Mouse (Mus musculus): ENCODE data around the gene Rspry1. TPM values are rescaled to one million over a fixed set of nuclear protein-coding genes. Genes with fewer than 3 reads are reported as not detected.

Gene Rspry1
- total RNA-seq, 1 experiment, result 22.4 TPM

DNA sequence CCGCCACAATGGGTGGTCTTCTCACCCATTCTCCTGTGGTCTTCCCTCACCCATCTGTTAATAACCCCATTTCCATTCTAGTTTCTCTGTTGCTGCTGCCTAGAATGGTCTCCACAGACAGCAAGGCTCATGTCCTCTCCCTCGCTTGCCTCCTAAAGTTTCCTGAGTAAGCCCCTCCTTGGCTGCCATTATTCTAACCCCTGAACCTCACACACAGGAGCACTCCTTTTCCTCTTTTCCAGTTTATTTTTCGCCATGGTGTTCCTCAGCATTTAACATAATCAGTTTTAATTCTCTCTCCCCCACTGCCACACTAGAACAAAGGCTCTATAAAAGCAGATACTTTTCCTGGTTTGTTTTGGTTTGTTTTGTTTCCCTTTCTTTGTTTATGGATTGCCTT is 51.2 kb downstream of the Rspry1 start:
- no peaks in the 10 kb centered on the region for H3K36me3 ChIP-seq (ENCODE audit: control insufficient read depth, insufficient read depth, low read length, poor library complexity, severe bottlenecking)
- no peak for DNase-seq (ENCODE audit: low read depth, low spot score)
- no peak overlapping the region for H3K4me3 ChIP-seq (ENCODE audit: insufficient read depth in 1 of 2, low read depth in 1 of 2, low read length in 2 of 2, poor library complexity in 1 of 2, severe bottlenecking in 1 of 2)
- H3K9me3 ChIP-seq (ENCODE audit: control insufficient read depth, insufficient read depth, low read depth, low read length), result no peaks in the 10 kb centered on the region
- no peaks in the 10 kb centered on the region for H3K4me1 ChIP-seq (ENCODE audit: control insufficient read depth in 2 of 2, insufficient read depth in 2 of 2, low read length in 2 of 2, poor library complexity in 1 of 2)
- H3K9ac ChIP-seq (ENCODE audit: insufficient read depth, low read depth, low read length, poor library complexity, severe bottlenecking), result no peak overlapping the region
- no peak overlapping the region for H3K27ac ChIP-seq (ENCODE audit: insufficient read depth, low read depth, low read length, poor library complexity, severe bottlenecking)
- in situ Hi-C loops (cut with MboI; ENCODE audit: low sequenced_read_pairs in 2 of 2, unreplicated experiment in 2 of 2), result no loop called here
- no peak for TF ChIP-seq ZC3H11A (IDR thresholded peaks at IDR 0.05; ENCODE audit: borderline replicate concordance, low read depth, low read length)
- no peak for TF ChIP-seq CHD2 (IDR thresholded peaks at IDR 0.05; ENCODE audit: low read depth, low read length)
- no peak for TF ChIP-seq MAFK (IDR thresholded peaks at IDR 0.05; ENCODE audit: insufficient read depth, low read depth, low read length)
- no peak for TF ChIP-seq ZNF384 (IDR thresholded peaks at IDR 0.05; ENCODE audit: low read depth, low read length)
- no peak for TF ChIP-seq HCFC1 (IDR thresholded peaks at IDR 0.05; ENCODE audit: borderline replicate concordance, insufficient read depth, low read length)

DNA sequence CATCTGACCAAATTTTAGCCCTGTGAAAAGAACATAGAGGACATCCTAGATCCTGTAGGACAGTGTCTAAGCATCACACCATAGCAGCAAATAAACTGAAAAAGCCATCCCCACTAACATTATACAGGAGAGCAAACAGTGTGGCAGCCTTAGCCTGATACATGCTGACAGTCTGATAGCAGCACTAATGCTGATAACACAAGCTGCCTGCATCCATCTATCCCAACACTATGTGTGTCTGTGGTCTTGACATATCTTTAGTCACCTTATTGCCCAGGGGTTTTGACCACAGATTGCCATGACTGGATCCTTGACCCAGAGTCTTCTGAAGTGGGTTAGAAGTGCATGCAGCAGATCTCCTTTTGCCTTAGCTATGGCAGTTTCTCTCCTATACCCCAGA is 53.3 kb downstream of the Rspry1 start:
- Histone ChIP-seq H3K4me1 (ENCODE audit: control insufficient read depth in 2 of 2, insufficient read depth in 2 of 2, low read length in 2 of 2, poor library complexity in 1 of 2) (no peaks in the 10 kb centered on the region), H3K36me3 (ENCODE audit: control insufficient read depth, insufficient read depth, low read length, poor library complexity, severe bottlenecking) (no peaks in the 10 kb centered on the region), H3K27ac (ENCODE audit: insufficient read depth, low read depth, low read length, poor library complexity, severe bottlenecking) (no peak overlapping the region), H3K9ac (ENCODE audit: insufficient read depth, low read depth, low read length, poor library complexity, severe bottlenecking) (no peak overlapping the region), H3K9me3 (ENCODE audit: control insufficient read depth, insufficient read depth, low read depth, low read length) (no peaks in the 10 kb centered on the region), H3K4me3 (ENCODE audit: insufficient read depth in 1 of 2, low read depth in 1 of 2, low read length in 2 of 2, poor library complexity in 1 of 2, severe bottlenecking in 1 of 2) (no peak overlapping the region)
- TF ChIP-seq ZNF384 (IDR thresholded peaks at IDR 0.05; ENCODE audit: low read depth, low read length), result no peak
- TF ChIP-seq CHD2 (IDR thresholded peaks at IDR 0.05; ENCODE audit: low read depth, low read length), result no peak
- no peak for TF ChIP-seq MAFK (IDR thresholded peaks at IDR 0.05; ENCODE audit: insufficient read depth, low read depth, low read length)
- no peak for TF ChIP-seq HCFC1 (IDR thresholded peaks at IDR 0.05; ENCODE audit: borderline replicate concordance, insufficient read depth, low read length)
- no peak for TF ChIP-seq ZC3H11A (IDR thresholded peaks at IDR 0.05; ENCODE audit: borderline replicate concordance, low read depth, low read length)
- in situ Hi-C loops (cut with MboI; ENCODE audit: low sequenced_read_pairs in 2 of 2, unreplicated experiment in 2 of 2), result no loop called here
- no peak for DNase-seq (ENCODE audit: low read depth, low spot score)

DNA sequence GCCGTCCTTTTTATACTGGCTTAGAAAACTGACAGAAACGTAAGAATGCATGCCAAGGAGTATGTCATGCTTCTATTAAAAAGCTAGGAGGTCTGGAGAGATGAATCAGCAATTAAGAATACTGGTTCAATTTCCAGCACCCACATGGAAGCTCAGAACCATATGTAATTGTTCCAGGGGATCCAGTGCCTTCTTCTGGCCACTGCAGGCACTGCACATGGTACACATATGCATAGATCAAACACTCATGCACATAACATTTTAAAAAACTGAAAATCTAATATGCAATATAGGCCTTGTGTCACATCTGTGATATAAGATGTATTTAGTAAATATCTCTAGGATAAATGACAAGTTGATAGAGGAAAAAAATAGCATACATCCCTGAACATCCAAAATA is 56.3 kb downstream of the Rspry1 start:
- Histone ChIP-seq H3K36me3 (ENCODE audit: control insufficient read depth, insufficient read depth, low read length, poor library complexity, severe bottlenecking) (no peaks in the 10 kb centered on the region), H3K9ac (ENCODE audit: insufficient read depth, low read depth, low read length, poor library complexity, severe bottlenecking) (no peak overlapping the region), H3K4me3 (ENCODE audit: insufficient read depth in 1 of 2, low read depth in 1 of 2, low read length in 2 of 2, poor library complexity in 1 of 2, severe bottlenecking in 1 of 2) (no peak overlapping the region), H3K27ac (ENCODE audit: insufficient read depth, low read depth, low read length, poor library complexity, severe bottlenecking) (no peak overlapping the region), H3K9me3 (ENCODE audit: control insufficient read depth, insufficient read depth, low read depth, low read length) (no peaks in the 10 kb centered on the region), H3K4me1 (ENCODE audit: control insufficient read depth in 2 of 2, insufficient read depth in 2 of 2, low read length in 2 of 2, poor library complexity in 1 of 2) (no peaks in the 10 kb centered on the region)
- DNase-seq (ENCODE audit: low read depth, low spot score), result no peak
- no peak for TF ChIP-seq CHD2 (IDR thresholded peaks at IDR 0.05; ENCODE audit: low read depth, low read length)
- no peak for TF ChIP-seq ZC3H11A (IDR thresholded peaks at IDR 0.05; ENCODE audit: borderline replicate concordance, low read depth, low read length)
- TF ChIP-seq ZNF384 (IDR thresholded peaks at IDR 0.05; ENCODE audit: low read depth, low read length), result no peak
- TF ChIP-seq MAFK (IDR thresholded peaks at IDR 0.05; ENCODE audit: insufficient read depth, low read depth, low read length), result no peak
- TF ChIP-seq HCFC1 (IDR thresholded peaks at IDR 0.05; ENCODE audit: borderline replicate concordance, insufficient read depth, low read length), result no peak
- in situ Hi-C loops (cut with MboI; ENCODE audit: low sequenced_read_pairs in 2 of 2, unreplicated experiment in 2 of 2), result no loop called here

DNA sequence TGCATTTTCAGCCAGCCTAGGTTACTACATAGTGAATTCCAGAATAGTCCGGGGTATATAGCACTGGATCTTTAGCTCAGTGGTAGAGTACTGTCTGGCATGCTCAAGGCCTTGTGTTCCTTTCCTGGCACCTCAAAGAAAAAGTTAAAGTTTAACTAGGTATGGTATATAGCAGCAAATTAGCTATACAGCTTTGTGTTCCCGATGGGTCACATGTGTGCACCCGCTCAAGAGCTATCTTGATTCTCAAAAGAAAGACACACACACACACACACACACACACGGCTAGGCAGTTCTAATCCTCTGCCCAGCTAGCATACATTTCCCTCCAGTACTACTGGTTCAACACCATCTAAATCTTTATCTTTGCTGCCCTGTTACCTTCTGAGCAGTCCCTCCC is 58.7 kb downstream of the Rspry1 start:
- in situ Hi-C loops (cut with MboI; ENCODE audit: low sequenced_read_pairs in 2 of 2, unreplicated experiment in 2 of 2), result no loop called here
- TF ChIP-seq HCFC1 (IDR thresholded peaks at IDR 0.05; ENCODE audit: borderline replicate concordance, insufficient read depth, low read length) (no peak), ZNF384 (IDR thresholded peaks at IDR 0.05; ENCODE audit: low read depth, low read length) (no peak), CHD2 (IDR thresholded peaks at IDR 0.05; ENCODE audit: low read depth, low read length) (no peak), ZC3H11A (IDR thresholded peaks at IDR 0.05; ENCODE audit: borderline replicate concordance, low read depth, low read length) (no peak), MAFK (IDR thresholded peaks at IDR 0.05; ENCODE audit: insufficient read depth, low read depth, low read length) (no peak)
- Histone ChIP-seq H3K4me1 (ENCODE audit: control insufficient read depth in 2 of 2, insufficient read depth in 2 of 2, low read length in 2 of 2, poor library complexity in 1 of 2) (no peaks in the 10 kb centered on the region), H3K4me3 (ENCODE audit: insufficient read depth in 1 of 2, low read depth in 1 of 2, low read length in 2 of 2, poor library complexity in 1 of 2, severe bottlenecking in 1 of 2) (no peak overlapping the region), H3K36me3 (ENCODE audit: control insufficient read depth, insufficient read depth, low read length, poor library complexity, severe bottlenecking) (no peaks in the 10 kb centered on the region), H3K9me3 (ENCODE audit: control insufficient read depth, insufficient read depth, low read depth, low read length) (no peaks in the 10 kb centered on the region), H3K27ac (ENCODE audit: insufficient read depth, low read depth, low read length, poor library complexity, severe bottlenecking) (no peak overlapping the region), H3K9ac (ENCODE audit: insufficient read depth, low read depth, low read length, poor library complexity, severe bottlenecking) (no peak overlapping the region)
- DNase-seq (ENCODE audit: low read depth, low spot score), result no peak

DNA sequence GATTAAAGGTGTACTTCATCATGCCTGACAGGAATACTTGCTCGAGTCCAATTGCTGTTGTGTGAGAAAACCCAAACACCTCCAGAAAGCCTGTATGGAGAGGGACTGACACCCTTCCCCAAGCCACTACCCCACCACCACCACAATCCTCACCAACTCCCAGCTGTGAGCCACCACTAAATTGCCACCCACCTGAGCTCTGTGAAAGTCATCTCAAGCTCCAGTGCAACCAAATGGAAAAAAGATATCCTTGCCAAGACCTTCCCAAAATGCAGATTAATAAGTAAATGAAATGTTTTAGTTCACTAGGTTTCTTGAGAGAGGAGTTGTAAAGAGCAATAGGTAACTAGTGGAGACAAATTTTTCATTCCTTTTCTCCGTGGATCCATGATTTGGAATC is 63.0 kb downstream of the Rspry1 start:
- DNase-seq (ENCODE audit: low read depth, low spot score), result no peak
- Histone ChIP-seq H3K4me3 (ENCODE audit: insufficient read depth in 1 of 2, low read depth in 1 of 2, low read length in 2 of 2, poor library complexity in 1 of 2, severe bottlenecking in 1 of 2) (no peak overlapping the region), H3K36me3 (ENCODE audit: control insufficient read depth, insufficient read depth, low read length, poor library complexity, severe bottlenecking) (no peaks in the 10 kb centered on the region), H3K27ac (ENCODE audit: insufficient read depth, low read depth, low read length, poor library complexity, severe bottlenecking) (no peak overlapping the region), H3K9me3 (ENCODE audit: control insufficient read depth, insufficient read depth, low read depth, low read length) (no peaks in the 10 kb centered on the region), H3K9ac (ENCODE audit: insufficient read depth, low read depth, low read length, poor library complexity, severe bottlenecking) (no peak overlapping the region), H3K4me1 (ENCODE audit: control insufficient read depth in 2 of 2, insufficient read depth in 2 of 2, low read length in 2 of 2, poor library complexity in 1 of 2) (no peaks in the 10 kb centered on the region)
- in situ Hi-C loops (cut with MboI; ENCODE audit: low sequenced_read_pairs in 2 of 2, unreplicated experiment in 2 of 2), result no loop called here
- TF ChIP-seq MAFK (IDR thresholded peaks at IDR 0.05; ENCODE audit: insufficient read depth, low read depth, low read length) (no peak), CHD2 (IDR thresholded peaks at IDR 0.05; ENCODE audit: low read depth, low read length) (no peak), HCFC1 (IDR thresholded peaks at IDR 0.05; ENCODE audit: borderline replicate concordance, insufficient read depth, low read length) (no peak), ZC3H11A (IDR thresholded peaks at IDR 0.05; ENCODE audit: borderline replicate concordance, low read depth, low read length) (no peak), ZNF384 (IDR thresholded peaks at IDR 0.05; ENCODE audit: low read depth, low read length) (no peak)

Data from ES-E14 (cell line).